Mouse (Mus musculus) midbrain, embryonic 16.5 days (tissue): ENCODE results near the gene Sec14l3. TPM values are rescaled to one million over a fixed set of nuclear protein-coding genes. Genes with fewer than 3 reads are reported as not detected.

Experiments
- ATAC-seq: fragments of 200-750 bp; cut with Nextera tagmentation; 2 replicates; pipeline ENCODE4 v1.8.0; 2017; ENCODE audit warnings: moderate TSS enrichment
- H3K27ac ChIP-seq: fragments of 300-500 bp; sonication (generic); 2 replicates; pipeline ENCODE4 v1.5.1; 2014; ENCODE audit warnings: mild to moderate bottlenecking, low read length, mixed read lengths
- H3K27me3 ChIP-seq: fragments of 300-500 bp; sonication (generic); 2 replicates; pipeline ENCODE4 v1.6.1; 2014; ENCODE audit warnings: low read depth, low read length, mixed read lengths; ENCODE audit not compliant: control insufficient read depth, insufficient read depth
- H3K36me3 ChIP-seq: fragments of 300-500 bp; sonication (generic); 2 replicates; pipeline ENCODE4 v1.6.1; 2014; ENCODE audit warnings: mild to moderate bottlenecking, low read length, moderate library complexity, mixed read lengths; ENCODE audit not compliant: control insufficient read depth, insufficient read depth
- H3K4me1 ChIP-seq: fragments of 300-500 bp; sonication (generic); 2 replicates; pipeline ENCODE4 v1.6.1; 2014; ENCODE audit warnings: mild to moderate bottlenecking, low read length, mixed read lengths; ENCODE audit not compliant: control insufficient read depth, insufficient read depth
- H3K4me2 ChIP-seq: fragments of 300-500 bp; sonication (generic); 2 replicates; pipeline ENCODE4 v1.6.1; 2014; ENCODE audit warnings: mild to moderate bottlenecking, low read length, mixed read lengths
- H3K4me3 ChIP-seq: fragments of 300-500 bp; sonication (generic); 2 replicates; pipeline ENCODE4 v1.5.1; 2014; ENCODE audit warnings: low read depth, mild to moderate bottlenecking, low read length, moderate library complexity, mixed read lengths
- H3K9ac ChIP-seq: fragments of 300-500 bp; sonication (generic); 2 replicates; pipeline ENCODE4 v1.6.1; 2014; ENCODE audit warnings: low read depth, low read length, mixed read lengths
- H3K9me3 ChIP-seq: fragments of 300-500 bp; sonication (generic); replicated peaks from 2 replicates; pipeline ENCODE4 v1.6.1; 2014; ENCODE audit warnings: mild to moderate bottlenecking, low read length, mixed read lengths; ENCODE audit not compliant: control insufficient read depth, poor library complexity, severe bottlenecking
- WGBS: fragments of 180-500 bp; shearing (Covaris S2); extraction: QIAGEN DNeasy Blood & Tissue Kit; methylation state at CpG from one replicate; pipeline ENCODE4 v1.1.7; 2014; 5-methylcytosine and 5-hydroxymethylcytosine counted together
- polyA plus RNA-seq: library from polyadenylated mRNA; unstranded; fragments of >200 nt; fragmentation: Nextera tagmentation; extraction: Ambion mirVana; gene quantifications from 2 replicates; pipeline ENCODE4 v1.2.1, GENCODE M21; 2015

The Sec14l3 gene
- polyA plus RNA-seq, 1 experiment from 2014 or later = 2.8 TPM

- Histone ChIP-seq H3K27me3 (no peaks in the 10 kb centered on the region), H3K36me3 (peaks cover 12% of the 10 kb centered on the region), H3K4me3 (peak within 1 kb of the TSS; percentile 55), H3K4me2 (peak within 1 kb of the TSS; percentile 96), H3K9me3 (no peaks in the 10 kb centered on the region), H3K27ac (peak within 1 kb of the TSS; percentile 87), H3K4me1 (peaks cover 24% of the 10 kb centered on the region), H3K9ac (peak within 1 kb of the TSS; percentile 68)
- ATAC-seq = no peak
- WGBS = 6% methylated on average over 34 of the region's 34 CpGs
Observed at GRCm38 (mm10) chr11:4095171-4096053, 30.8 kb downstream of the Sec14l3 start, which contains the start of gene Mtfp1. TSS of gene Mtfp1 (minus strand) at chr11:4095445.

- H3K4me2 ChIP-seq = peak overlapping the region; percentile 96
- no peaks in the 10 kb centered on the region for H3K9me3 ChIP-seq
- H3K27me3 ChIP-seq = no peaks in the 10 kb centered on the region
- ATAC-seq = peak; percentile 95
- H3K36me3 ChIP-seq = peaks cover 6% of the 10 kb centered on the region
- H3K4me1 ChIP-seq = peaks cover 24% of the 10 kb centered on the region
- H3K9ac ChIP-seq = peak overlapping the region; percentile 82
- WGBS = 3% methylated on average over 45 of the region's 45 CpGs
- peak overlapping the region; percentile 42 for H3K4me3 ChIP-seq
- H3K27ac ChIP-seq = peak overlapping the region; percentile 87
Observed at GRCm38 (mm10) chr11:4096054-4096984, 31.7 kb downstream of the Sec14l3 start.

DNA sequence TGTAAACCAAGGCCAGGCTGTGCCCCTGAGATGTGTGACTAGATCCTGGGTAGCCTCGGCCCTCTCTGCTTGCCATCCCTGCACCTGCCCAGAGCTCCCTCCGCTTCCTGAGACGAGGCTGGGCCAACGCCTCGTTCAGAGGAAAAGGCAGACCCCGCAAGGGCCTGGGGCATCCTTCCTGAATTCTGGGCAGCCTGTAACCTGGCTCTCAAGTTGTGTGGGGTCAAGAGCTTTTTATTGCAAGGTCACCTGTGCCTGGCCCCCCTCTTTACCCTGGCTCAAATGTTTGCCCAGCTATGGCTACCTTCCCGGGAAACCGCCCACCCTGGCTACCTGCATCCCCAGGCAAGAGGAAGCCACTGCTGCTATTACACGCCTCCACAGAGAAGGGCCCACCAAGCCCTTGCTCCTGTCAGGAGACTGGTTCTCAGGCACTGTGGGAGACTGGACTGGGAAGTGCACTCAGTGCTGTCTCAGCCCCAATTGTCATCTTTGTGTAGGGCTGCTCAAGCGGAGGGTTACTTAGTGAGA is 32.5 kb downstream of the Sec14l3 start:
- Histone ChIP-seq H3K27ac (peak overlapping the region; percentile 87), H3K4me1 (peaks cover 24% of the 10 kb centered on the region), H3K9ac (peak overlapping the region; percentile 82), H3K9me3 (no peaks in the 10 kb centered on the region), H3K36me3 (no peaks in the 10 kb centered on the region), H3K4me3 (peak overlapping the region; percentile 42), H3K27me3 (no peaks in the 10 kb centered on the region), H3K4me2 (peak overlapping the region; percentile 96)
- 22% methylated on average over 10 of the region's 10 CpGs for WGBS
- peak; percentile 47 for ATAC-seq

DNA sequence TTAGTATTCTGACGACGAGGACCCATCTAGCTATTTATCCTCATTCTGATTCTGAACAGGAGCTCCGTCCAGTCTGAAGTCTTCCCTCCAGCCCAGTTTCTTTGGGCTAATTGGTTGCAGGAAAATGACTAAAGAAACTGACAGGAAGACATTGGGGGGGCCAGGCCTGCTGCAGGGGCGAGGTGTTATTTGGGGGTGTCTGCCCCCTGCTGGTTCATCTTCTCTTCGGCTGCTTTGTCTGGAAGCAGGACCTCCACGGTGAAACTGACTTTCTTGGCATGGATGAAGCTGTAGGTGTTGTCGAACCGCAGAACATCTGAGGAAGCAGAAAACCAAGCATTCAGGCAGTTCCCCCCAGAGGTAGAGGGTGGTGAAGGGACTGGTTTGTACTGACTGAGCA is 33.5 kb downstream of the Sec14l3 start:
- ATAC-seq = no peak

GRCm38 (mm10) chr11:4098816-4099215 is 34.2 kb downstream of the Sec14l3 start:
- Histone ChIP-seq H3K4me3 (no peak overlapping the region), H3K9ac (no peak overlapping the region), H3K9me3 (no peaks in the 10 kb centered on the region), H3K4me2 (no peak overlapping the region), H3K36me3 (no peaks in the 10 kb centered on the region), H3K4me1 (peaks cover 24% of the 10 kb centered on the region), H3K27ac (no peak overlapping the region), H3K27me3 (no peaks in the 10 kb centered on the region)
- WGBS = 74% methylated on average over 7 of the region's 7 CpGs
- no peak for ATAC-seq

More for the DNA sequence above, 33.5 kb downstream of the Sec14l3 start:
- Histone ChIP-seq H3K36me3 (no peaks in the 10 kb centered on the region), H3K27ac (no peak overlapping the region; the same call in 1 of the 2 replicates), H3K9me3 (no peaks in the 10 kb centered on the region), H3K9ac (no peak overlapping the region), H3K4me3 (no peak overlapping the region), H3K4me2 (no peak overlapping the region), H3K27me3 (no peaks in the 10 kb centered on the region), H3K4me1 (peaks cover 24% of the 10 kb centered on the region)
- WGBS = 69% methylated on average over 8 of the region's 8 CpGs

- Histone ChIP-seq H3K9ac (no peak overlapping the region), H3K9me3 (no peaks in the 10 kb centered on the region), H3K36me3 (no peaks in the 10 kb centered on the region), H3K4me1 (peaks cover 21% of the 10 kb centered on the region), H3K27me3 (no peaks in the 10 kb centered on the region), H3K4me2 (no peak overlapping the region), H3K4me3 (no peak overlapping the region), H3K27ac (no peak overlapping the region)
- no peak for ATAC-seq
- 61% methylated on average over 3 of the region's 3 CpGs for WGBS
Observed at GRCm38 (mm10) chr11:4099447-4099846, 34.8 kb downstream of the Sec14l3 start.

DNA sequence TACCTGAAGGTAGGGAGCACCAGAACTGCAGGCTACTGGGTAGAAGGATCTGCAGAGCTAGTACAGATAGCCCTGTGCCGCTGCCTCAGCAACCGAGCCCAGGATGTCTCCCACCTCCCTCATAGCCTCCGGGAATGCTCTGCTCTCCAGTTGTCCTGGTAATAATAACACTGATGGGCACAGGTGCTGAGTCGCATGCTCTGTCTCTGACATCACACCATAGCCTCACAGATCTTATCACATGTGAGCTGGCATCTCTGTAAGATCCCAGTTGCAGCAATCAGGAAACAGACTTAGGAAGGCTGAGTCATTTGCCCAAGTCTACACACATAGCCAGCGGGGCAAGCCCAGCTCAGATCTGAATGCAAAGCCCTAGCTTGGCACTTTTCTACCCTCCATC is 37.2 kb downstream of the Sec14l3 start:
- Histone ChIP-seq H3K4me1 (peaks cover 6% of the 10 kb centered on the region), H3K27me3 (no peaks in the 10 kb centered on the region), H3K27ac (no peak overlapping the region), H3K36me3 (no peaks in the 10 kb centered on the region), H3K9ac (no peak overlapping the region), H3K4me3 (no peak overlapping the region), H3K4me2 (no peak overlapping the region), H3K9me3 (no peaks in the 10 kb centered on the region)
- WGBS = 89% methylated on average over 5 of the region's 5 CpGs
- ATAC-seq = no peak

- 83% methylated on average over 14 of the region's 14 CpGs for WGBS
- H3K4me2 ChIP-seq = no peak overlapping the region
- no peak overlapping the region for H3K27ac ChIP-seq
- H3K4me3 ChIP-seq = no peak overlapping the region
- no peaks in the 10 kb centered on the region for H3K4me1 ChIP-seq
- no peak overlapping the region for H3K9ac ChIP-seq
- 0 out of 2 replicates have a peak, but pooled peaks cover 1% of the 10 kb centered on the region for H3K36me3 ChIP-seq
- no peaks in the 10 kb centered on the region for H3K9me3 ChIP-seq
- no peak for ATAC-seq
- no peaks in the 10 kb centered on the region for H3K27me3 ChIP-seq
Observed at GRCm38 (mm10) chr11:4103522-4103921, 38.9 kb downstream of the Sec14l3 start.
